In genomic region chr17:27237731-27238130, GRCm38 (mm10) we compare ENCODE assay signal across 10 mouse cellular contexts.
"Had no signal": no experiment of that assay in that cellular context is flagged by ENCODE, and none has a peak within 500 bp of the region (broad histone marks: within the 10 kb centered on the region; RNA-seq: fewer than 3 reads in every experiment).

No protein-coding gene starts in this region.

- DNase-seq: kidney, postnatal 25 days; layer of hippocampus, adult 9-11 months; liver; lung, adult 18-20 months; lung, postnatal 10 days; lung, postnatal 36 days; midbrain, embryonic 14.5 days; thymus, adult 2 months; thymus, postnatal 14 days; thymus, postnatal 4 days had no signal
